Mouse (Mus musculus) midbrain, embryonic 15.5 days (tissue): ENCODE results near the gene Atp6v1g2. TPM values are rescaled to one million over a fixed set of nuclear protein-coding genes. Genes with fewer than 3 reads are reported as not detected.
A peak's percentile ranks its signal among the peaks of the same experiment; 100 is the strongest.

ENCODE experiments used
- ATAC-seq: fragments of 200-750 bp; cut with Nextera tagmentation; replicated peaks from 2 replicates; pipeline ENCODE4 v1.8.0; 2017; ENCODE audit warnings: moderate TSS enrichment
- H3K27ac ChIP-seq: fragments of 300-500 bp; sonication (generic); 2 replicates; pipeline ENCODE4 v1.5.1; 2015; ENCODE audit warnings: mild to moderate bottlenecking, inconsistent platforms
- H3K27me3 ChIP-seq: fragments of 300-500 bp; sonication (generic); replicated peaks from 2 replicates; pipeline ENCODE4 v1.6.1; 2015; ENCODE audit warnings: inconsistent platforms
- H3K36me3 ChIP-seq: fragments of 300-500 bp; sonication (generic); replicated peaks from 2 replicates; pipeline ENCODE4 v1.6.1; 2015; ENCODE audit warnings: inconsistent platforms
- H3K4me1 ChIP-seq: fragments of 300-500 bp; sonication (generic); 2 replicates; pipeline ENCODE4 v1.6.1; 2015; ENCODE audit warnings: inconsistent platforms
- H3K4me2 ChIP-seq: fragments of 300-500 bp; sonication (generic); 2 replicates; pipeline ENCODE4 v1.6.1; 2015; ENCODE audit warnings: inconsistent platforms, mild to moderate bottlenecking, moderate library complexity
- H3K4me3 ChIP-seq: fragments of 300-500 bp; sonication (generic); 2 replicates; pipeline ENCODE4 v1.5.1; 2015; ENCODE audit warnings: mild to moderate bottlenecking, inconsistent platforms
- H3K9ac ChIP-seq: fragments of 300-500 bp; sonication (generic); 2 replicates; pipeline ENCODE4 v1.6.1; 2015; ENCODE audit warnings: mild to moderate bottlenecking, inconsistent platforms
- H3K9me3 ChIP-seq: fragments of 300-500 bp; sonication (generic); 2 replicates; pipeline ENCODE4 v1.6.1; 2016; ENCODE audit warnings: inconsistent platforms
- WGBS: fragments of 180-500 bp; shearing (Covaris S2); methylation state at CpG from one replicate; pipeline ENCODE4 v1.1.7; 2015; ENCODE audit warnings: mixed read lengths; 5-methylcytosine and 5-hydroxymethylcytosine counted together
- polyA plus RNA-seq: library from polyadenylated mRNA; unstranded; fragments of >200 nt; fragmentation: Nextera tagmentation; extraction: Ambion mirVana; gene quantifications from 2 replicates; pipeline ENCODE4 v1.2.1, GENCODE M21; 2015

The Atp6v1g2 gene
- polyA plus RNA-seq, 1 experiment from 2014 or later = 100 TPM

- Histone ChIP-seq H3K4me2 (no peak overlapping the region), H3K9me3 (no peaks in the 10 kb centered on the region), H3K36me3 (no peaks in the 10 kb centered on the region), H3K4me1 (no peaks in the 10 kb centered on the region), H3K4me3 (no peak overlapping the region), H3K9ac (no peak overlapping the region), H3K27me3 (no peaks in the 10 kb centered on the region), H3K27ac (no peak overlapping the region)
- no peak for ATAC-seq
- 68% methylated on average over 12 of the region's 12 CpGs for WGBS
Observed at GRCm38 (mm10) chr17:35209785-35210535, 23.5 kb upstream of the Atp6v1g2 start.

- WGBS = 79% methylated on average over 3 of the region's 3 CpGs
- Histone ChIP-seq H3K4me3 (no peak overlapping the region), H3K27me3 (no peaks in the 10 kb centered on the region), H3K36me3 (no peaks in the 10 kb centered on the region), H3K4me1 (no peaks in the 10 kb centered on the region), H3K9me3 (no peaks in the 10 kb centered on the region), H3K9ac (no peak overlapping the region), H3K4me2 (no peak overlapping the region), H3K27ac (no peak overlapping the region)
- ATAC-seq = no peak
Observed at GRCm38 (mm10) chr17:35210593-35210992, 22.9 kb upstream of the Atp6v1g2 start.

GRCm38 (mm10) chr17:35213071-35213470, 20.4 kb upstream of the Atp6v1g2 start:
- H3K4me2 ChIP-seq = no peak overlapping the region
- H3K9me3 ChIP-seq = no peaks in the 10 kb centered on the region
- no peak for ATAC-seq
- no peaks in the 10 kb centered on the region for H3K36me3 ChIP-seq
- 94% methylated on average over 5 of the region's 5 CpGs for WGBS
- no peak overlapping the region for H3K27ac ChIP-seq
- H3K27me3 ChIP-seq = no peaks in the 10 kb centered on the region
- H3K4me1 ChIP-seq = no peaks in the 10 kb centered on the region
- no peak overlapping the region for H3K9ac ChIP-seq
- H3K4me3 ChIP-seq = no peak overlapping the region

- no peak overlapping the region for H3K4me2 ChIP-seq
- no peaks in the 10 kb centered on the region for H3K27me3 ChIP-seq
- H3K9ac ChIP-seq = no peak overlapping the region
- no peak overlapping the region for H3K4me3 ChIP-seq
- H3K4me1 ChIP-seq = no peaks in the 10 kb centered on the region
- no peaks in the 10 kb centered on the region for H3K9me3 ChIP-seq
- WGBS = 76% methylated on average over 18 of the region's 18 CpGs
- no peak for ATAC-seq
- 0 out of 2 replicates have a peak, but pooled peaks cover 9% of the 10 kb centered on the region for H3K36me3 ChIP-seq
- no peak overlapping the region for H3K27ac ChIP-seq
Observed at GRCm38 (mm10) chr17:35218516-35219193, 14.8 kb upstream of the Atp6v1g2 start.

- no peaks in the 10 kb centered on the region for H3K9me3 ChIP-seq
- 0 out of 2 replicates have a peak, but pooled peaks cover 9% of the 10 kb centered on the region for H3K36me3 ChIP-seq
- H3K4me1 ChIP-seq = no peaks in the 10 kb centered on the region
- H3K27ac ChIP-seq = no peak overlapping the region
- ATAC-seq = no peak
- H3K4me2 ChIP-seq = no peak overlapping the region
- no peaks in the 10 kb centered on the region for H3K27me3 ChIP-seq
- 90% methylated on average over 6 of the region's 6 CpGs for WGBS
- no peak overlapping the region for H3K4me3 ChIP-seq
- H3K9ac ChIP-seq = no peak overlapping the region
Observed at GRCm38 (mm10) chr17:35219601-35220041, 13.8 kb upstream of the Atp6v1g2 start.

- 75% methylated on average over 28 of the region's 28 CpGs for WGBS
- H3K4me2 ChIP-seq = no peak within 1 kb of the TSS
- no peaks in the 10 kb centered on the region for H3K9me3 ChIP-seq
- 0 out of 2 replicates have a peak, but pooled peaks cover 9% of the 10 kb centered on the region for H3K36me3 ChIP-seq
- no peaks in the 10 kb centered on the region for H3K4me1 ChIP-seq
- no peak for ATAC-seq
- H3K4me3 ChIP-seq = no peak within 1 kb of the TSS
- H3K27me3 ChIP-seq = no peaks in the 10 kb centered on the region
- H3K9ac ChIP-seq = no peak within 1 kb of the TSS
- H3K27ac ChIP-seq = no peak within 1 kb of the TSS
Observed at GRCm38 (mm10) chr17:35220156-35220952, 13.1 kb upstream of the Atp6v1g2 start, which contains the start of gene Gm16181. Gene Gm16181 (plus strand): TSS chr17:35220834.

- no peak overlapping the region for H3K4me3 ChIP-seq
- H3K4me2 ChIP-seq = no peak overlapping the region
- H3K9me3 ChIP-seq = no peaks in the 10 kb centered on the region
- ATAC-seq = no peak
- WGBS = 84% methylated on average over 6 of the region's 6 CpGs
- H3K9ac ChIP-seq = no peak overlapping the region
- H3K27ac ChIP-seq = no peak overlapping the region
- 0 out of 2 replicates have a peak, but pooled peaks cover 9% of the 10 kb centered on the region for H3K36me3 ChIP-seq
- no peaks in the 10 kb centered on the region for H3K27me3 ChIP-seq
- H3K4me1 ChIP-seq = no peaks in the 10 kb centered on the region
Observed at GRCm38 (mm10) chr17:35222299-35222698, 11.2 kb upstream of the Atp6v1g2 start.

GRCm38 (mm10) chr17:35224641-35225040, 8.8 kb upstream of the Atp6v1g2 start:
- 96% methylated on average over 4 of the region's 4 CpGs for WGBS
- ATAC-seq = no peak
- H3K4me1 ChIP-seq = no peaks in the 10 kb centered on the region

GRCm38 (mm10) chr17:35225456-35225855, 8.0 kb upstream of the Atp6v1g2 start:
- WGBS = 96% methylated on average over 5 of the region's 5 CpGs
- Histone ChIP-seq H3K27ac (no peak overlapping the region), H3K4me1 (no peaks in the 10 kb centered on the region), H3K27me3 (no peaks in the 10 kb centered on the region), H3K9me3 (no peaks in the 10 kb centered on the region), H3K9ac (no peak overlapping the region), H3K4me3 (no peak overlapping the region), H3K36me3 (peaks cover 18% of the 10 kb centered on the region), H3K4me2 (no peak overlapping the region)
- ATAC-seq = no peak

More at GRCm38 (mm10) chr17:35224641-35225040, 8.8 kb upstream of the Atp6v1g2 start:
- no peak overlapping the region for H3K4me2 ChIP-seq
- no peak overlapping the region for H3K27ac ChIP-seq
- no peak overlapping the region for H3K4me3 ChIP-seq
- H3K9ac ChIP-seq = no peak overlapping the region
- peaks cover 20% of the 10 kb centered on the region for H3K36me3 ChIP-seq
- H3K27me3 ChIP-seq = no peaks in the 10 kb centered on the region
- no peaks in the 10 kb centered on the region for H3K9me3 ChIP-seq

GRCm38 (mm10) chr17:35226561-35227046, 6.9 kb upstream of the Atp6v1g2 start:
- H3K9me3 ChIP-seq = no peaks in the 10 kb centered on the region

GRCm38 (mm10) chr17:35231022-35231421, 2.4 kb upstream of the Atp6v1g2 start:
- H3K9me3 ChIP-seq = no peaks in the 10 kb centered on the region
- ATAC-seq = no peak

More at GRCm38 (mm10) chr17:35226561-35227046, 6.9 kb upstream of the Atp6v1g2 start:
- WGBS = 89% methylated on average over 14 of the region's 14 CpGs
- no peak for ATAC-seq
- Histone ChIP-seq H3K27me3 (no peaks in the 10 kb centered on the region), H3K36me3 (peaks cover 18% of the 10 kb centered on the region), H3K4me2 (no peak overlapping the region), H3K4me3 (no peak overlapping the region), H3K4me1 (peaks cover under 1% of the 10 kb centered on the region; the same call in 1 of the 2 replicates), H3K27ac (no peak overlapping the region), H3K9ac (no peak overlapping the region)

GRCm38 (mm10) chr17:35232043-35232442, 1.4 kb upstream of the Atp6v1g2 start:
- Histone ChIP-seq H3K9ac (no peak overlapping the region), H3K27me3 (no peaks in the 10 kb centered on the region), H3K36me3 (peaks cover 18% of the 10 kb centered on the region), H3K4me2 (peak overlapping the region; percentile 31), H3K27ac (no peak overlapping the region), H3K4me3 (0 out of 2 replicates have a peak overlapping the region, but pooled peaks have one; percentile 15), H3K9me3 (no peaks in the 10 kb centered on the region), H3K4me1 (peaks cover 35% of the 10 kb centered on the region)
- ATAC-seq = no peak
- 14% methylated on average over 12 of the region's 12 CpGs for WGBS

More at GRCm38 (mm10) chr17:35231022-35231421, 2.4 kb upstream of the Atp6v1g2 start:
- no peak overlapping the region for H3K4me2 ChIP-seq
- no peaks in the 10 kb centered on the region for H3K27me3 ChIP-seq
- H3K36me3 ChIP-seq = peaks cover 18% of the 10 kb centered on the region
- 96% methylated on average over 10 of the region's 10 CpGs for WGBS
- no peak overlapping the region for H3K27ac ChIP-seq
- H3K4me3 ChIP-seq = no peak overlapping the region
- H3K4me1 ChIP-seq = peaks cover 32% of the 10 kb centered on the region
- no peak overlapping the region for H3K9ac ChIP-seq
